Mouse (Mus musculus): ENCODE measurements around the gene Olfr195.
"Not testable (repeated sequence)": the region's sequence is repeated elsewhere in the genome, so short reads cannot be mapped to it uniquely, and the experiment has no call there.

Gene Olfr195

DNA sequence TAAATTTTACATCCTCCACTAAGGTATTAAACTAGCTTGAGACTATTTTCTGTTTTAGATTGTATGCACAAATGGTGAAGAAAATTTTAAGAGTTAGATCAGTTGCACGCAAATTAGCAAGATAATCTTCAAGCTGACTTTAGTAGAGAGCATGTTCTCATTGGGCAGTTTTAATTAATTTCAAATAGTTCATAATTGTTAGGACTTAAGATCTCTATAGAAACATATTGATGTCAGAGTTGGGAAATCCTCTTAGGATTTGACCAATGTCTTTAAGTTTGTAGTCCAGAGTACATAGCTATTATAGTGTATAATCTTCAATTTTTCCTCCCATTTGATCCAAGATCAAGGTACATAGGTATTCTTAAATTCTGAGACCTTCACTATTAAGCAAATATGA lies at the start of gene Olfr195:
Olfr195 (plus strand) TSS at position 301 of the 400 bp plus-strand sequence.
- no peak for DNase-seq

DNA sequence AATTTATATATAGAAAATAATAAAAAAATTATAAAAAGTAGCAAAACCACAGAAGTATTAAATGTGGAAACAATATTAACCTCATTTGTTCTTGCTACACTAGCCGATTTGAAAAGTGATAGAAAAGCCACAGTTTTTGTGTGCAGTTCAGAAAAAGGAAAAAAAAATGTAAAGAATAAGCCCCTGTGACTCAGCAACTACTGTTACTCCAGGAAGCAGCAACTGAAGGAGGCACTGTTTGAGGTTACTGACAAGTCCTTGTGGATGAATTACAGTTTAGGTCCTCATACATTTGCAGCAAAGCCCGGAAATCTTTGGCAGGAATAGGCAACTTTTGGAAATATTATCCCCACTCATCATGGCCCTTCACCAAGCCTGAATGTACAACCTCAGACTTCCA lies 41.5 kb upstream of the Olfr195 start:
- no peak for DNase-seq

DNA sequence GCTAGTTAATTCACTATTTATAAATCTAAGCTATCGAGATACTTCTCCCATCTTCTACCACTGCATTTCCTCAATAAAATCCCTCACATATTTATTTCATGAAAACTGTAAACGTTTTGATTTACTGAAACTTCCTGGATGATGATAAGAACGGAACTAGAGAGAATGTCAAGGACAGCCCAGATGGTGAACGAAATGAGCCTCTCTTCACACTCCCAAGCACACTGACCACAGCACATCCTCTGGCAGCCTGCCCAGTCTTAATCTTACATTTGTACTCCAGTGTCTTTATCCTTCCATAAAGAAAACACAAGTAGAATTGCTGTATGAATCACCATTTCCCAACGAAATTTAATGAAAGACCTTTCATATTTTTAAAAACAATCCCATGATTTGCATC lies 38.3 kb upstream of the Olfr195 start:
- not testable (repeated sequence) for DNase-seq

DNA sequence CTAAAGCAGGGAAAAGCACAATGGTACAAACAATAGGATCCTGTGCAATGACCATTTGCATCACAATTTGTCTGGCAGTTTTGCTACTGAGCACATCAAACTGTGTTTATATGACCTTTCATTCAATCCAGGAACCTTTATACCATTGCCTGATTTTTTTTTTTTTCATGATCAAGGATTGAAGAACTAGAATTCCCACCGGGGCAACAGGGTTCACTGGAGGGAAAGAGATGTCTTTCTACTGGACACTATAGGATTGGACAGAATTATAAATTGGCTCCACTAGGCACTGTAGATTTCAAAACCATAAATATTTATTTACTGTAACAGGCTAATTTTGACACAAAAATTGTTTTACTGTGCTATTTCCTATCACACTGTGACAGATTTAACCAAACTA lies 35.1 kb upstream of the Olfr195 start, which contains the start of gene Olfr193:
Olfr193 (minus strand) TSS at position 101 of the 400 bp plus-strand sequence.
- no peak for DNase-seq

DNA sequence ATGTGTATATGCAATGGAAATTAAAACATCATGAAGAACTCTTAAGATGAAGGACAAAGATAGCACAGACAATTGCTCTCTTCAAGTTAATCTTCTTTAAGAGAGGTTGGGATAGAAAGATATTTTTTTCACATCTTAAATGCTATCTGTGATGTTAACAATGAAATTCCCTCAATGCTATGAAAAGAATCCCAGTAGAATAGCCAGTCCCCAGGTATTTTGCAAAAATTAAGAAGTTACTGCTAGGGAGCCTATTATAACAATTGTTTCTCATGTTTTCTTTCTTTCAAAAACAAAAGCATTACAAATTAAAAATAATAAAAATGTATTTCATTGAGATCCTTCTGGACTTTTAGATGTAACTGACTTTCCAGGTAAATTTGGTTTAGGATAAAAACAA lies 25.9 kb upstream of the Olfr195 start, which contains the start of gene Olfr194:
Olfr194 (minus strand) TSS at position 101 of the 400 bp plus-strand sequence.
- no peak for DNase-seq

DNA sequence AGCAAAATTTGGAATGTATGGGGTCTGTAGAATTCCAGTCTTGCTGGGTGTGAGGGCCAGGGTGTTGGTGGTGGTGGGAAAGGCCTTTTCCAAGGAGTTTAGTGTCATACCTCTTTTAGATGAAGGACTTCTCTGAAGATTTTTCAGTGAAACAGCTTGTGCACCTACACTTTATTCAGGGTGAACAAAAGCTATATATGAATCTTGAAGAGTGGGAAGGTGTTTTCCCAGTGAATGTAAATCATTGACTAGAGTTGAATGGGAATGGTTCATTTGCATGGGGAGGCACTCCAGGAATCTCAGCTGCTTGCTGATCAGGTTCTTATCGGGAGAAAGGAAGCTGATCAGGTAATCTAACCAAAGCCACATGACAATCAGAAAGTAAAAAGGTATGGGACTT lies 16.1 kb upstream of the Olfr195 start:
- no peak for DNase-seq

DNA sequence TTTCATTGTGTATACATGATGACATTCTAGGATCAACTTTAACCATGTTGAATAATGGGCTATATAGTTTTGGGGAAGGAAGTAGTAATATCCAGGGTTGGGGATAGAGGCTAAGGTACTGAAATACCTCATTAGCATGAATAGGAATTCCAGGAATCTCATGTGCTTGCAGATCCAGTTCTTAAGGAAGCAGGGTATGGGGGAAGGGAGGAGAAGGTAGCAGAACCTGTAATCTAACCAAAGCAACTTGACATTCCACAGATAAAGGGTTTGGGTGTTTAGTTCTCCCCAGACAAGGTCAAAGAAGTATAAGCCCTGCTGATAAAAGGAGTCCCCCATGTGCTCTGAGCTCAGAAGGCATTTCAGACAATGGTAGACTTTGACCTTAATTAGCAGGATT lies 5.7 kb upstream of the Olfr195 start:
- no peak for DNase-seq

DNA sequence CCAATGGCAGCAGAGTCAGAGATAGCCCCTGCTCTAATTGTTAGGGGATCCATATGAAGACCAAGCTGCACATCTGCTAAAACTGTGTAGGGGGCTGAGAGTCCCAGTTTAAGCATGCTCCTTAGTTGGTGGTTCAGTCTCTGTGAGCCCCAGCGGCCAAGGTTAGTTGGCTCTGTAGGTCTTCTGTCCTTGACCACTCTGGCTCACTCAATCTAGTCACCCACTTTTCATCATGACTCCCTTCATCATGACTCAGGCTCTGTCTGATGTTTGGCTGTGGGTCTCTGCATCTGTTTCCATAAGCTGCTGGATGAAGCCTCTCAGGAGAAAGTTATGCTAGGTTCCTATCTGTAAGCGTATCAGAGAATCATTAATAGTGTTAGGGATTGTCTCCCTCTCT lies 5.2 kb downstream of the Olfr195 start:
- DNase-seq = no peak

DNA sequence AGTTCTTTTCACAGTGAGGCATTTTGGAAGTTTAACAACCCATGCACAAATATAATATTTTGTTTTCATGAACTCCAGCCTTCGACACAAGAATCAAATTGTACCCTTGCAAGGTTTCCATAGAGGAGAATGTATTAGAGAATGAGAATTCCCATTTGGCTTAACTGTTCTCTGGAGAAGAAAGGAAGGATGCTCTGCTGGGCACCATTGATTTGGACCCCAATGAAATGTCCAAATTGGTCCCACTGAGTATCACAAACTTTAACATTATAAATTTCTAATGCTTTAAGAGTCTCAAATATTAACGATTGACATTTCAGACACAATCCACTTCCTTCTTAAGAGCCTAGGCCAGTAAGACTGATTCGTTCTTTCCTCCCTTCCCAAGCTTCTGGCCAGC lies 23.5 kb downstream of the Olfr195 start, which contains the start of gene Olfr196:
Olfr196 (minus strand) TSS at position 101 of the 400 bp plus-strand sequence.
- no peak for DNase-seq
